Mouse (Mus musculus) regulatory T cell (primary cell): Measurements from ENCODE around the gene Zfp692.

Experiments
- in situ Hi-C: fragments of 300-600 bp; cut with MboI, MseI; formaldehyde crosslinking; loops from one replicate; pipeline ENCODE4 v1.15.1; 2025; ENCODE audit warnings: high pct_unique_total_duplicates

The Zfp692 gene

GRCm38 (mm10) chr11:58307411-58308080 lies 677 bp downstream of the Zfp692 start:
- in situ Hi-C loops, result loop anchor here (5.0 kb wide), 1 partner anchor 135 kb away; the partner anchor contains the start of gene Mrpl22

GRCm38 (mm10) chr11:58308661-58309060 lies 1.8 kb downstream of the Zfp692 start:
- in situ Hi-C loops, result loop anchor here (5.0 kb wide), 1 partner anchor 136 kb away; the partner anchor contains the start of gene Mrpl22

- in situ Hi-C loops, result no loop called here
Measured at GRCm38 (mm10) chr11:58314069-58314468, 7.2 kb downstream of the Zfp692 start.

- in situ Hi-C loops, result no loop called here
Measured at GRCm38 (mm10) chr11:58315536-58316168, 8.8 kb downstream of the Zfp692 start.

DNA sequence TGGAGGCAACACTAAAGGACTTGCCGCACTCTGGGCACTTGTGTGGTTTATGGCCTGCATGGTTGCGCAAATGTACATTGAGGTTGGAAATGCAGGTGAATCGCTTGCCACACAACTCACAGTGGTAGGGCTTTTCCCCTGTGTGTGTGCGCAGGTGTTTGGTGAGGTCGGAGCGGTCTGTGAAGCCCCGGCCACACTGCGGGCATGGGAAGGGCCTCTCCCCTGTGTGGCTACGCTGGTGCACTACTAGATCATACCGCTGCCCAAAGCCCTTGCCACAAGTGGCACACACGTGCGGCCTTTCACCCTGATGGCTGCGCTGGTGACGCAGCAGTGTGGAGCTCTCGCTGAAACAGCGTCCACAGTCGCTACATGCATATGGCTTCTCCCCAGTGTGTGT lies 9.5 kb downstream of the Zfp692 start:
- in situ Hi-C loops, result no loop called here

- in situ Hi-C loops, result no loop called here
Measured at GRCm38 (mm10) chr11:58316768-58317390, 10.0 kb downstream of the Zfp692 start.

DNA sequence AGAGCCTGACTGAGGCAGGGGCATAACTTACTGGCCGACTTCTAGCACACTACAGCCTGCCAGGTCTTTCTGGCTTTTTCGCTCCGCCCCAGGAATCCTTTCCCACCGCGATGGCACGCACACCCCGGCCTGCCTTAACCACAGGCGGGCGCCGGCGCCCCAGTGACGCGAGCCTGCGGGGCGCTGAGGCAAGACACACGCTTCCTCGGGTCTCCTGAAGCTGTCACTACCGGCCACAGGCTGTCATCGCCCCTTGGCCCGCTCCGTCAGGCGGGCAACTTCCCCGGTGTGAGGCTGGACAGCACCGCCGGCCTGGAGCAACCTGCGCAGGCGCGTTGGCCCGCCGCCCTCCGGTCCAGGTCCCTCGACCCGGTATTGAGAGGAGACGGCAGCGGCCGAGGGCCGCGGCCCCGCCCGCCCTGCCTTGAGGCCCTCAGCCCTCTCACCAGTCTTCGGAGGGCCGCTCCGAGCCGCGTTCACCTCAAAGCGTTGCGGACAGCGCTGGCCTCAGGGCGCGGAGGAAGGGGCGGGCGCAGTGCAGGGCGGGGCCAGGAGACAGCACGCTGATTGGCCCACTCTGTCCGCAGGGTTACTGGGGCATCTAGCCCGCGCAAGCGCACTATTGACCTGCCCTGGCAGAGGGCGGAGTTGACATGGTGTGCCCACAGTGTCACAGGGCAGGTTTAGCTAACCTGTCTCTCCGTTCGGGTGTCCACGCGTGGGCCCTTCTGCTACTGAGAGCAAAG lies 16.1 kb downstream of the Zfp692 start:
- in situ Hi-C loops, result loop anchor here (10.0 kb wide), 1 partner anchor 1892 kb away; no protein-coding TSS in a partner anchor

- in situ Hi-C loops, result loop anchor here (10.0 kb wide), 1 partner anchor 1891 kb away; no protein-coding TSS in a partner anchor
Measured at GRCm38 (mm10) chr11:58323570-58324340, 16.9 kb downstream of the Zfp692 start.

DNA sequence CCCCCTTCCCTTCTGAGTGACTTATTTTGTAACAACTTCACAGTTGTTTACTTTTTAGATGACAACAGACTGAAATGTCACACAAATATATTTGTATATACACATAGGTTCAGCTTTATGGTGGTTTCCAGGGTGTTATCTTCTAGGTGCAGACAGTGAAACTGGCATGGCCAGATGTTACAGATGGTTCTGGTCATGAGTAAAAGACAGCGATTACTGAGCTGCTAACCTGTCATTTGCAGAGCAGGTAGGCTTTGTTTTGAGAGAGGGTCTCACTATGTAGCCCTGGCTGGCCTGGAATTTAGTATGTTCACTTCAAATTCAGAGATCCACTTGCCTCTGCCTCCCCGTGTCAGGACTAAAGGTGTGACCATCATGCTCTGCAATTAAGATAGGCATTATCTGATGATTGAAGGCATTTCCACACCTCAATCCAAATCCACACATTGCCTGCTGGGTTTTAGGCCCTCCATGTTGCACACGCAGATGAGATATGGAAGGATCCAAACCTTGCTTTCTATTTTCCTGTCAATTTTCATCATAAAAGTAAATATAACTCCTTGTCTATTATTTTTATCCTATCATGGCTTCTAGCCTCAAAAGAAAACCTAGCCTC lies 17.9 kb downstream of the Zfp692 start:
- in situ Hi-C loops, result loop anchor here (10.0 kb wide), 1 partner anchor 1890 kb away; no protein-coding TSS in a partner anchor

DNA sequence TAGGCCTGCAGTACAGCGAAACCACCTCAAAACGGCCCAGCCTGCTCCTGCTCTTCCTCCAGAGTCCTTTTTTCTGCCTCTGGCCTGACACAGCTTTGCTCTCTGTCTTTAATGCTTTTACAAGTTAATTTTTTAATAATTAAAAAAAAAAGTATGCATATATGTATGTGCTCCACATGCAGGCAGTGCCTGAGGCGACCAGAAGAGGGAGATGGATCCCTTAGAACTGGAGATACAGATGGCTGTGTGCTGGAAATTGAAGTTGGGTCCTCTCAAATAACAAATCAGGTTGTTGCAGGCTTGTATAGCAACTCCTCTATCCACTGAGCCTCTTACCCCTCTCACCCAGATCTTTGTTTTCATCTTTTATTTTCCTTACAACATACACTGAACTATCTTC lies 19.9 kb downstream of the Zfp692 start:
- in situ Hi-C loops, result loop anchor here (10.0 kb wide), 1 partner anchor 1888 kb away; no protein-coding TSS in a partner anchor

- in situ Hi-C loops, result loop anchor here (5.0 to 10.0 kb wide), 2 partner anchors 917 to 1885 kb away; no protein-coding TSS in a partner anchor
Measured at GRCm38 (mm10) chr11:58329906-58330275, 23.0 kb downstream of the Zfp692 start.

DNA sequence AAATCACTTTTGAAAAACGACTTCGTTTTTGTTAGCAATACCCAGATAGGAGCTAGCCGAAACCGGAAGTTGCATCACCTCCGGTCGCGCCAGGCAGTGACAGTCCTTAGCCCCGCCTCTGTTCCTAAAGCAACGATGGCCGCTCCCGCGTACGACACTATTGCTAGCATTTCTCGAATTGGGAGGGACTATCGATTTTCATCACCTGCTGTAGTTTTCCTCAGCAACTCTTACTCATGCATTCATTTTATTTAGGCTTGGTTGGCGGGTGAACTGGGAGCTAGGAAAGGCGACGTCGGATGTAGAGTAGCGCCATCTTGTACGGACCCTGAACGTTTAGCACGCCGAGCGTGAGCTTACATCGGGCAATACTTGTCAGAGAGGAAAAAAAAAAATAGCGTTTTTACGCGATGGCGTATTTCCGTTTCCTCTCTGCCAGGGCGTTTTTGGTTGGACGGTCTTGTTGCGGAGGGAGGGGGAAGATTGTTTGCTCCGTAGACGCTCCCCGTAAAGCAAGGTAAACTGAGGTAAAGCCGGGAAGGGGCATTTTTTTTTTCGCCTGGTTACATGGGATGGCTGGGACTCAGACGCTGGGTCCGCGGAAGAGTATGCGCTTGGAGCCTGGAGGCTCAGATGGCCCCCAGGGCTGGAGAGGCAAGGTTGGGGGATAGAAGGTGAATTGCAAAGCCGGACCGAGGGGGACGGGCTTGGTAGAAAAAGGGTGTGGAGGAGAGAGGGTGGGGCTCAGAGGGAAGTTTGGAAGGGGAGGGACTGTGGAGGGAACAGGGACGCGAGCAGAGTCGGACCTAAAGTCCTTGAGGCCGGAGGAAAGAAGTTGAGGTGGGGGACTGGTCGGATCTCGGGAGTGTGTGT lies 23.6 kb downstream of the Zfp692 start, which contains the start of the genes Zfp672 and Sh3bp5l:
TSS of gene Zfp672 (minus strand) at position 64 of the 873 bp plus-strand sequence.
TSS of gene Sh3bp5l (plus strand) at position 449 of the 873 bp plus-strand sequence.
- in situ Hi-C loops, result loop anchor here (5.0 kb wide), 1 partner anchor 917 kb away; no protein-coding TSS in a partner anchor

DNA sequence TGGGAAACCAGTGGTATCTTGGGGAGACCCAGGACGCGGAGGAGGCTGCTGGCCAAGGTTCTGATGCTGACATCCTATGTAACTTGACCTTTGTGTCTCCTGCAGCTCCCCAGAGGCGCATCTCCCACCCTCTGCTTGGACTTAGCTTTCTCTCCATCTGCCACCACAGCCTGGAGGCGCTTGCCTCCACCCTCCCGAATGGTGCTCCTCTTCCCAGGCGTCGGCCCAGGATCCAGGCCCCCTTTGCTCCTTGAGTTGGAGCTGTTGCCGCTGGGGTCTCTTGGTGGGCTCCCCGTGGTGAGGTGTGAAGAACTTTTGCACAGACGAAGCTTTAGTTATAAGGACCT lies 24.3 kb downstream of the Zfp692 start:
- in situ Hi-C loops, result loop anchor here (5.0 kb wide), 1 partner anchor 916 kb away; no protein-coding TSS in a partner anchor

DNA sequence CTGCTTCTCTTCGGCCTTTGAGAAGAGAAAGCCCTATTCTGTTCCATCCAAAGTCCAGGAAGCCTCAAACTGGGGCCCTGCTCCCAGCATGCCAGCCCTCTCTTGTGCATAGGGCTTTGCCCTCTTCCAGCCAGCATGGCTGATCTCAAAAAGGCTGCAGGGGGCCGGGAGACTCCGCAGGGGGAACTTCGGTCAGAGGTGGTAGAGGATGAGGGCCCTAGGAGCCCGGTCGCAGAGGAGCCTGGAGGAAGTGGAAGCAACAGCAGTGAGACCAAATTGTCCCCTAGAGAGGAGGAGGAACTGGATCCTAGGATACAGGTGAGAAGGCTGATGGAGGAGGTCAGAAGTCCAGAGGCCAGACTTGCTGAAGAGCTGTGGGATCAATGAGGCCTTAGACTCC lies 24.7 kb downstream of the Zfp692 start:
- in situ Hi-C loops, result loop anchor here (5.0 kb wide), 1 partner anchor 916 kb away; no protein-coding TSS in a partner anchor

DNA sequence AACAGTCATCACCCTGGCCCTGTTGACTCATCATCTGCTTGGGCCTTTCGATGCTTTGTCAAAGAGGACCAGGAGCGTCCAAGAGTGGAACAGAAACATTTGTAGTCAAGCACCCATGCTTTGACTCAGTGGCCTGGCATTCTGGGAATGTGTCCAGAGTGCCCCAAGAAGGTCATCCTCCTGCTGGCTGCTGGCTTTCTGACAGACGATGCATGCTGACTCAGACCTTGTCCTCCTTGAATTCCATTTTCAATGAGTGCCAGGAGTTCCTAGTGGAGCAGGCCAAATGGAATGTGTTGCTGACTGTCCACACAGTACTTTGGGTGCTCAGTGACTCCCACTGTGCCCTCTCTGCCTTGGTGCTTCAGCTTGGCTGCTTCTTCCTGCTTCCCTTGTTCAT lies 27.9 kb downstream of the Zfp692 start:
- in situ Hi-C loops, result loop anchor here (5.0 kb wide), 1 partner anchor 913 kb away; no protein-coding TSS in a partner anchor

DNA sequence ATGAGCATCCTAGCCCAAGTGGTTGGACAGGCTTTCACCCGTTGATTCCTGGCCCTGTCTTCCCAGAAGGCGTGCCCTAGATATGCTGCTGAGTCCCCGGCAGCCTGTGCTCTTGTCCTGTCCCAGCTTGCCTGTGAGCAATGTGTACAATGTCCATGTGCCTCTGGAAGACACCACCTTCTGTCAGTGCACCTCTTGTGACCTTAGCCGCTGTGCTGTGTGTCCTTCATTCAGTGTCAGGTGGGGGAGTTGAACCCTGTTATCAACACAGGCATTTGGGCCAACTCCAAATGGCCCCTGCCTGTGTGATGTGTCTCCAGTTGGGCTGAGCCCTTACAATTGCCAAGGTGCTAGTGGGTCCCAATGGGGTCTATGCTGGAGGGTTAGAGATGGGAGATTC lies 39.9 kb downstream of the Zfp692 start:
- in situ Hi-C loops, result no loop called here

DNA sequence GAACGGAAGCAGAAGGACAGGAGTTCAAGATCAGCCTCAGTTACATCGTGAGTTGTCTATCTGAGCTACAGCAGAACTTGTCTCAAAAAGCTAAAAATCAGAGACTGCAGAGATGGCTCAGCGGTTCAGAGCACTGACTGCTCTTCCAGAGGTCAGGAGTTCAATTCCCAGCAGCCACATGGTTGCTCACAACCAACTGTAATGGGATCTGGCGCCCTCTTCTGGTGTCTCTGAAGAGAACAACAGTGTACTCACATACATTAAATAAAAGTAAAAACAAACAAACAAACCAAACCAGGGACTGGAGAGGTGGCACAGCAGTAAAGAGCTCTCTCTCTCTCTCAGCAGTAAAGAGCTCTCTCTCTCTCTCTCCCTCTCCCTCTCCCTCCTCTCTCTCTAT lies 43.8 kb downstream of the Zfp692 start:
- in situ Hi-C loops, result no loop called here

- in situ Hi-C loops, result no loop called here
Measured at GRCm38 (mm10) chr11:58351179-58351578, 44.3 kb downstream of the Zfp692 start.
